10 mouse cellular contexts compared by ENCODE assay signal in the genomic region with DNA sequence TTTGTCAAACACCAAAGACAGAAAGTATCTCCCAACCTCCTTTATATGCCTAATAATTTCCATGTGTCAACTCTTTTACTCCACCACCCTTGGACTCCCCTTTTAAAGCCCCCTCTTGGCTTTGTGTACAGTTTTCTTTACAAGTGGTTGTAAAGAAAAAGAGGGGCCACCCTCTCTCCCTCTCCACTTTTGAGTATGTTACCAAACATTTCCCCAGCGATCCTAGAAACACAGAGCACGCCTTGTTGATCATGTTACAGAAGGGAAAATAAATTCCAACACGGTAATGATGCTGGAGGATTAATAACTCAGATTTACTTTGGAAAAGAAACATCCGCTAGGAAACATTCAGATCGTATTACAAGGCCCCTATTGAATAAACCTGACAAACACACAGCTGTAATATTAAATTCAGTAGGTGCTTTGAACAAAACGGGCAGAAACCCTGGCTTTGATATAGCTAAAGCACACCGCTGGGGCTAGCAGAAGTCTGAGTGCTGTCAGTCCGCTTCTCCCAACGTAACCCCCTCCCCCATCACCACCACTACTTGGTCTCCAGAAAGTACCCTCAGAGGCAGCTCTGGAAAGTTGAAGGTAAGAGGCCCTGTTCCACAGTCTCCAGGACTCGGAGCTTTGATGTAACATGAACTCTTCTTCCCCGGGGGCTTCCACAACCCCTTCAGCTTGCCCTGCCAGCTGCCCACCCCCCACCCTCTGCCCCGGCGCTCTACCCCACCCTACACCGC. TPM values are rescaled to one million over a fixed set of nuclear protein-coding genes. Genes with fewer than 3 reads are reported as not detected.
A peak's percentile ranks its signal among the peaks of the same experiment; 100 is the strongest.
DNase-seq lines count a peak whose midpoint lies in the region; ATAC-seq and TF ChIP-seq lines count a peak whose summit lies in the region.
"Had no signal": no experiment of that assay in that cellular context is flagged by ENCODE, and none has a peak within 500 bp of the region (broad histone marks: within the 10 kb centered on the region; RNA-seq: fewer than 3 reads in every experiment).

No protein-coding gene starts in this region.

- peaks cover 6% of the 10 kb centered on the region; the same call in 1 of the 2 replicates for H3K4me1 ChIP-seq in liver, adult 2 months (ENCODE audit: control insufficient read depth, insufficient read depth, low read length)
- peaks cover 64% of the 10 kb centered on the region for H3K4me1 ChIP-seq in forebrain, embryonic 10.5 days
- H3K4me1 ChIP-seq in limb, embryonic 11.5 days (ENCODE audit: control insufficient read depth, insufficient read depth, low read length) = peaks cover 25% of the 10 kb centered on the region
- H3K4me1 ChIP-seq in small intestine, adult 2 months (ENCODE audit: control insufficient read depth, insufficient read depth, insufficient read length, low read length) = peaks cover 2% of the 10 kb centered on the region; the same call in 1 of the 2 replicates

- no peaks in the 10 kb centered on the region for H3K9me3 ChIP-seq in forebrain, embryonic 10.5 days
- no peaks in the 10 kb centered on the region for H3K9me3 ChIP-seq in limb, embryonic 11.5 days (ENCODE audit: control insufficient read depth, low read length)

- TF ChIP-seq POLR2A in liver, adult 2 months (IDR thresholded peaks at IDR 0.05; ENCODE audit: extremely low read depth, insufficient read depth, low read length) = no peak
- no peak for TF ChIP-seq POLR2A in small intestine, adult 2 months (IDR thresholded peaks at IDR 0.05; ENCODE audit: low read depth, low read length)

- no peak overlapping the region for H3K27ac ChIP-seq in liver, adult 2 months (replicated peaks; ENCODE audit: insufficient read depth, low read depth, low read length)
- H3K27ac ChIP-seq in forebrain, embryonic 10.5 days = peak overlapping the region; percentile 58
- peak overlapping the region; percentile 90 for H3K27ac ChIP-seq in limb, embryonic 11.5 days (replicated peaks; ENCODE audit: low read depth, low read length)
- H3K27ac ChIP-seq in small intestine, adult 2 months (ENCODE audit: insufficient read depth, low read depth, low read length) = no peak overlapping the region

- H3K79me2 ChIP-seq in liver, adult 2 months (ENCODE audit: control insufficient read depth, insufficient read depth, low read length) = no peaks in the 10 kb centered on the region

- H3K27me3 ChIP-seq in liver, adult 2 months (ENCODE audit: control insufficient read depth, insufficient read depth, low read length) = 0 out of 2 replicates have a peak, but pooled peaks cover 1% of the 10 kb centered on the region
- H3K27me3 ChIP-seq in forebrain, embryonic 10.5 days (ENCODE audit: poor library complexity, severe bottlenecking) = peaks cover 99% of the 10 kb centered on the region
- H3K27me3 ChIP-seq in limb, embryonic 11.5 days (ENCODE audit: control insufficient read depth, insufficient read depth, low read length) = peaks cover 3% of the 10 kb centered on the region; the same call in 1 of the 2 replicates
- H3K27me3 ChIP-seq in small intestine, adult 2 months (ENCODE audit: control insufficient read depth, insufficient read depth, low read length) = peaks cover 46% of the 10 kb centered on the region

- peak overlapping the region; percentile 82 for H3K4me2 ChIP-seq in limb, embryonic 11.5 days (ENCODE audit: low read depth, severe bottlenecking)

- no peak for TF ChIP-seq CTCF in liver, adult 2 months (IDR thresholded peaks at IDR 0.05; ENCODE audit: low read depth, low read length)
- TF ChIP-seq CTCF in small intestine, adult 2 months (IDR thresholded peaks at IDR 0.05; ENCODE audit: extremely low read depth, insufficient read length, insufficient replicate concordance, low read depth, low read length) = no peak

- DNase-seq in liver, adult 2 months (ENCODE audit: extremely low read depth, low read depth, low spot score) = no peak
- DNase-seq in liver = no peak
- no peak for DNase-seq in forebrain, embryonic 10.5 days (ENCODE audit: extremely low spot score, low spot score)
- DNase-seq in limb, embryonic 11.5 days (ENCODE audit: low spot score) = peak; percentile 73
- no peak for DNase-seq in c-Kit-positive CD71-positive TER-119-positive erythroid progenitor cells, embryonic 14.5 days (ENCODE audit: low spot score)
- no peak for DNase-seq in layer of hippocampus, adult 9-11 months
- no peak for DNase-seq in thymus, postnatal 4 days

- H3K36me3 ChIP-seq in liver, adult 2 months (ENCODE audit: control insufficient read depth, insufficient read depth, low read length) = no peaks in the 10 kb centered on the region
- peaks cover 12% of the 10 kb centered on the region; the same call in 1 of the 2 replicates for H3K36me3 ChIP-seq in forebrain, embryonic 10.5 days (replicated peaks)
- H3K36me3 ChIP-seq in limb, embryonic 11.5 days (ENCODE audit: control insufficient read depth, insufficient read depth, low read length) = peaks cover 2% of the 10 kb centered on the region; the same call in 1 of the 2 replicates
- H3K36me3 ChIP-seq in small intestine, adult 2 months (ENCODE audit: control insufficient read depth, insufficient read depth, low read length) = peaks cover 3% of the 10 kb centered on the region

- peak overlapping the region; percentile 34; the same call in 1 of the 2 replicates for H3K4me3 ChIP-seq in liver, adult 2 months (ENCODE audit: insufficient read depth, low read depth, low read length)
- peak overlapping the region; percentile 56 for H3K4me3 ChIP-seq in forebrain, embryonic 10.5 days
- H3K4me3 ChIP-seq in limb, embryonic 11.5 days (ENCODE audit: low read depth, low read length) = peak overlapping the region; percentile 37
- peak overlapping the region; percentile 67 for H3K4me3 ChIP-seq in small intestine, adult 2 months (ENCODE audit: low read depth, low read length)

- WGBS in liver, adult 2 months = 58% methylated on average over 14 of the region's 14 CpGs
- 12% methylated on average over 14 of the region's 14 CpGs for WGBS in forebrain, embryonic 10.5 days
- 4% methylated on average over 14 of the region's 14 CpGs for WGBS in limb, embryonic 11.5 days
- WGBS in small intestine, adult 2 months = 29% methylated on average over 14 of the region's 14 CpGs

- peak; percentile 28 for ATAC-seq in limb, embryonic 11.5 days (ENCODE audit: insufficient number of reproducible peaks, low FRiP score, low TSS enrichment, low read depth)

- peak overlapping the region; percentile 13; the same call in 1 of the 2 replicates for H3K9ac ChIP-seq in liver, adult 2 months (ENCODE audit: low read depth, low read length)
- H3K9ac ChIP-seq in limb, embryonic 11.5 days (ENCODE audit: low read length) = peak overlapping the region; percentile 64

RNA-seq across cellular contexts. Expression of a gene that starts 5.3 kb away (rescaled TPM):
- total RNA-seq in liver, adult 2 months (2014; rRNA removed) = 1.8 and 10.5 TPM in 2 replicates
- 5.2 and 10.0 TPM in 2 replicates for polyA plus RNA-seq in liver, adult 2 months (2012; rRNA removed)
- polyA plus RNA-seq in forebrain, embryonic 10.5 days (2016; fragmentation: Nextera tagmentation; extraction: Ambion mirVana) = 22.7 and 25.5 TPM in 2 replicates
- polyA plus RNA-seq in limb, embryonic 11.5 days (2014; fragmentation: Nextera tagmentation; extraction: Ambion mirVana) = 58.9 and 75.0 TPM in 2 replicates
- 19.4 and 37.1 TPM in 2 replicates for polyA plus RNA-seq in small intestine, adult 2 months (2012; rRNA removed)
- total RNA-seq: neutrophil, adult 5-6 weeks had no signal

RNA-seq across cellular contexts. Expression of a gene that starts 5.9 kb away (rescaled TPM):
- total RNA-seq in liver, adult 2 months (2014; rRNA removed) = not detected in 2 replicates
- polyA plus RNA-seq in liver, adult 2 months (2012; rRNA removed) = not detected in 2 replicates
- polyA plus RNA-seq in forebrain, embryonic 10.5 days (2016; fragmentation: Nextera tagmentation; extraction: Ambion mirVana) = 0.20 TPM in 1 of 2 replicates, not detected in the other
- polyA plus RNA-seq in limb, embryonic 11.5 days (2014; fragmentation: Nextera tagmentation; extraction: Ambion mirVana) = 0.50 TPM in 1 of 2 replicates, not detected in the other
- polyA plus RNA-seq in small intestine, adult 2 months (2012; rRNA removed) = not detected in 2 replicates
- total RNA-seq: gastrocnemius, adult 8-10 months; neutrophil, adult 5-6 weeks had no signal

Comparison
In these comparisons a context has a peak if more than half of its experiments do, and no peak if none do; other contexts are left out.
1. H3K27ac ChIP-seq: peak in forebrain, embryonic 10.5 days (single experiment) and limb, embryonic 11.5 days (single experiment); none in liver, adult 2 months (single experiment) and small intestine, adult 2 months (single experiment).
2. Peak in every context shown above with its lines, with median percentiles within 50 percentile points of each other: H3K4me3 ChIP-seq.